Mouse (Mus musculus) G1E (cell line): Measurements from ENCODE around the gene Sgms1.

ENCODE experiments used
- CTCF ChIP-seq: IDR thresholded peaks from 2 replicates; pipeline ENCODE4 v1.5.1; 2012; ENCODE audit warnings: low read depth, low read length, inconsistent platforms, mixed read lengths
- GATA1 ChIP-seq: IDR thresholded peaks from 2 replicates; pipeline ENCODE4 v1.6.1; 2012; ENCODE audit warnings: borderline replicate concordance, low read length, inconsistent platforms, mixed read lengths
- POLR2AphosphoS5 ChIP-seq: IDR thresholded peaks from 2 replicates; pipeline ENCODE4 v1.6.1; 2012; ENCODE audit warnings: low read depth, low read length, inconsistent platforms; ENCODE audit not compliant: insufficient replicate concordance

DNA sequence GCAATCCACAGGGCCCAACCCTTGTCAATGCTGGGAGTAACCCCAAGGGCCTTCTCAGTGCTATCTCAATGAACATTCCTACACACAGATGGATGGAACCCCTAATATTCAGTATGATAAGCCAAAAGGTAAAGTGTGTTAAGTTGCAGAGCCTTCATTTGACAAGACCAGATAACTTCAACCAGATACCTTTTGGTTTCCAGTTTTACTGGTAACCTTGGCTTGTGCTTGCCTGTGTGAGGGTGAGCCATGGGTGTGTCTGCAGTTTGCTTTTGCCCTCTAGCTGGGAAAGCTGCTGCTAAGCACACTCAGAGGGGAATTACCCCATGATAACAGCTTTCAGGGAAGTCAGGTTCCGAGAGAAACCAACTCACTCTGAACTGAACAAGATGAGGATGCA lies 125.8 kb downstream of the Sgms1 start:
- TF ChIP-seq GATA1, result no peak
- no peak for TF ChIP-seq CTCF
- no peak for TF ChIP-seq POLR2AphosphoS5
